Mouse (Mus musculus): ENCODE measurements around the gene Foxa1. TPM values are rescaled to one million over a fixed set of nuclear protein-coding genes. Genes with fewer than 3 reads are reported as not detected.

Gene Foxa1
- under 1 TPM in 1 of 2 experiments, not detected in 1; 0.59 TPM for total RNA-seq (2021)
- long read RNA-seq, experiment 1, result 0 reads
- long read RNA-seq, experiment 2, result 0 reads

- peak in 1 of 2 experiments; percentile 25 for DNase-seq
These were observed at the start of gene Foxa1 for GRCm38 (mm10) chr12:57546415-57547201. Foxa1 (minus strand) TSS chr12:57546916.

- no peak for DNase-seq
These were observed 29.4 kb upstream of the Foxa1 start for GRCm38 (mm10) chr12:57575931-57576628.

- no peak for DNase-seq
These were observed 25.7 kb upstream of the Foxa1 start for GRCm38 (mm10) chr12:57572415-57572814.

- no peak for DNase-seq
These were observed 25.1 kb upstream of the Foxa1 start for GRCm38 (mm10) chr12:57571773-57572172.

- no peak for DNase-seq
These were observed 17.2 kb upstream of the Foxa1 start, which contains the start of gene Ttc6 for GRCm38 (mm10) chr12:57563909-57564308. Ttc6 (plus strand) TSS chr12:57564113.

- DNase-seq, result no peak
These were observed 7.4 kb upstream of the Foxa1 start for GRCm38 (mm10) chr12:57554091-57554490.

- DNase-seq, result no peak
These were observed 5.6 kb upstream of the Foxa1 start for GRCm38 (mm10) chr12:57552286-57552685.

- DNase-seq, result no peak
These were observed 4.2 kb upstream of the Foxa1 start for GRCm38 (mm10) chr12:57550881-57551280.

- DNase-seq, result no peak
These were observed 3.6 kb upstream of the Foxa1 start for GRCm38 (mm10) chr12:57550181-57550808.

- DNase-seq, result no peak
These were observed 3.0 kb upstream of the Foxa1 start for GRCm38 (mm10) chr12:57549667-57550160.

- DNase-seq, result no peak
These were observed 2.4 kb upstream of the Foxa1 start for GRCm38 (mm10) chr12:57548981-57549666.

GRCm38 (mm10) chr12:57548352-57548980, 1.8 kb upstream of the Foxa1 start:
- peak in 1 of 2 experiments; percentile 7 for DNase-seq

- DNase-seq, result no peak
These were observed 1.2 kb upstream of the Foxa1 start for GRCm38 (mm10) chr12:57547890-57548289.

GRCm38 (mm10) chr12:57545371-57546241, 1.1 kb downstream of the Foxa1 start:
- peak in 1 of 2 experiments; percentile 33 for DNase-seq

GRCm38 (mm10) chr12:57544641-57545370, 1.9 kb downstream of the Foxa1 start:
- DNase-seq, result peak; percentile 38 to 67

GRCm38 (mm10) chr12:57543627-57543991, 3.1 kb downstream of the Foxa1 start:
- peak in 1 of 2 experiments; percentile 12 for DNase-seq

GRCm38 (mm10) chr12:57542746-57543626, 3.7 kb downstream of the Foxa1 start:
- DNase-seq, result peak in 1 of 2 experiments; percentile 8

- DNase-seq, result peak in 1 of 2 experiments; percentile 8
These were observed 4.6 kb downstream of the Foxa1 start for GRCm38 (mm10) chr12:57541931-57542745.
